Mouse (Mus musculus) urinary bladder, postnatal 25 days (tissue): ENCODE data around the gene 4933405L10Rik.

Source experiments
- DNase-seq: peaks from one replicate; pipeline ENCODE4 v3.0.0; 2022; ENCODE audit warnings: low spot score

Gene 4933405L10Rik

GRCm38 (mm10) chr8:105700966-105701824 is 6.3 kb upstream of the 4933405L10Rik start, which contains the start of the genes Acd and Pard6a:
Gene Acd (minus strand): TSS chr8:105701102.
Gene Pard6a (plus strand): TSS chr8:105701148.
- DNase-seq: peak; percentile 98

GRCm38 (mm10) chr8:105702001-105702401 is 5.5 kb upstream of the 4933405L10Rik start:
- DNase-seq: no peak

- no peak for DNase-seq
Measured at GRCm38 (mm10) chr8:105702731-105703415, 4.6 kb upstream of the 4933405L10Rik start.

- DNase-seq: no peak
Measured at GRCm38 (mm10) chr8:105704146-105704812, 3.2 kb upstream of the 4933405L10Rik start.

GRCm38 (mm10) chr8:105704955-105705354 is 2.5 kb upstream of the 4933405L10Rik start:
- DNase-seq: no peak

- DNase-seq: no peak
Measured at GRCm38 (mm10) chr8:105706426-105706825, 1.0 kb upstream of the 4933405L10Rik start.

GRCm38 (mm10) chr8:105708675-105709074 is 1.2 kb downstream of the 4933405L10Rik start:
- no peak for DNase-seq

GRCm38 (mm10) chr8:105709317-105709716 is 1.9 kb downstream of the 4933405L10Rik start:
- DNase-seq: no peak

GRCm38 (mm10) chr8:105712286-105712685 is 4.8 kb downstream of the 4933405L10Rik start:
- DNase-seq: no peak

- DNase-seq: peak; percentile 91
Measured at GRCm38 (mm10) chr8:105714139-105714538, 6.7 kb downstream of the 4933405L10Rik start.

- no peak for DNase-seq
Measured at GRCm38 (mm10) chr8:105715042-105715441, 7.6 kb downstream of the 4933405L10Rik start.

- no peak for DNase-seq
Measured at GRCm38 (mm10) chr8:105716302-105716945, 9.0 kb downstream of the 4933405L10Rik start.

GRCm38 (mm10) chr8:105719637-105720036 is 12.2 kb downstream of the 4933405L10Rik start:
- DNase-seq: no peak

- DNase-seq: no peak
Measured at GRCm38 (mm10) chr8:105722861-105723260, 15.4 kb downstream of the 4933405L10Rik start.

- DNase-seq: no peak
Measured at GRCm38 (mm10) chr8:105725726-105726125, 18.3 kb downstream of the 4933405L10Rik start.

GRCm38 (mm10) chr8:105727397-105728124 is 20.1 kb downstream of the 4933405L10Rik start:
- no peak for DNase-seq

GRCm38 (mm10) chr8:105732186-105732585 is 24.7 kb downstream of the 4933405L10Rik start:
- no peak for DNase-seq

GRCm38 (mm10) chr8:105739216-105739615 is 31.8 kb downstream of the 4933405L10Rik start:
- no peak for DNase-seq

GRCm38 (mm10) chr8:105743301-105743700 is 35.8 kb downstream of the 4933405L10Rik start:
- DNase-seq: no peak

- peak; percentile 50 for DNase-seq
Measured at GRCm38 (mm10) chr8:105750606-105751005, 43.2 kb downstream of the 4933405L10Rik start.

- no peak for DNase-seq
Measured at GRCm38 (mm10) chr8:105753916-105754315, 46.5 kb downstream of the 4933405L10Rik start.
